Mouse (Mus musculus): ENCODE results near the gene Oas1c. TPM values are rescaled to one million over a fixed set of nuclear protein-coding genes. Genes with fewer than 3 reads are reported as not detected.

The Oas1c gene
- polyA plus RNA-seq, 1 experiment from 2014 or later: 0.32 TPM

DNA sequence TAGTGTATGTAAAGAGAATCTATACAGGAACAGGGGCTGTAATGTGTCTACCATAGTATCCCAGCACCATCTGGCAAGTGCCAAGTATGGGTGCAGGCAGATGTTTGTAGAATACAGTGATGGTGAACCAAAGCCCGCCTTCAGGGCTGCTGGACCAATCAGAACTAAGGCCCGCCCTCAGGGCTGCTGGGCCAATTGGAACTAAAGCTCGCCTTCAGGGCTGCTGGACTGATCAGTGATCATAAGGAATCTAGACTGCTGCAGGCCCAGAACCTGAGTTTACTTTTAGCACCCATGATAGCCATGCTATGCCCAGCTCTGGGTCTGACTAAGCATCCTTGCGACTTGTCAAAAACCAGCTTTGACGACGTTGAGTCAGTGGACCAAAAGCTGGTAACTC is 50.4 kb downstream of the Oas1c start:
- H3K27ac ChIP-seq (ENCODE audit: low read length): no peak overlapping the region
- no peak overlapping the region for H3K4me3 ChIP-seq (ENCODE audit: low read length)
- no peaks in the 10 kb centered on the region for H3K4me1 ChIP-seq (ENCODE audit: insufficient read depth, low read length)
- no peak overlapping the region for H3K9ac ChIP-seq (replicated peaks; ENCODE audit: low read length)
- H3K27me3 ChIP-seq (ENCODE audit: insufficient read depth, low read length): no peaks in the 10 kb centered on the region
- H3K36me3 ChIP-seq (ENCODE audit: insufficient read depth, low read length): no peaks in the 10 kb centered on the region
- 24% methylated on average over 6 of the region's 6 CpGs for WGBS
- H3K4me2 ChIP-seq (replicated peaks; ENCODE audit: low read depth, low read length): no peak overlapping the region
- ATAC-seq (ENCODE audit: low FRiP score, low TSS enrichment): no peak
- no peaks in the 10 kb centered on the region for H3K9me3 ChIP-seq (ENCODE audit: low read length)

DNA sequence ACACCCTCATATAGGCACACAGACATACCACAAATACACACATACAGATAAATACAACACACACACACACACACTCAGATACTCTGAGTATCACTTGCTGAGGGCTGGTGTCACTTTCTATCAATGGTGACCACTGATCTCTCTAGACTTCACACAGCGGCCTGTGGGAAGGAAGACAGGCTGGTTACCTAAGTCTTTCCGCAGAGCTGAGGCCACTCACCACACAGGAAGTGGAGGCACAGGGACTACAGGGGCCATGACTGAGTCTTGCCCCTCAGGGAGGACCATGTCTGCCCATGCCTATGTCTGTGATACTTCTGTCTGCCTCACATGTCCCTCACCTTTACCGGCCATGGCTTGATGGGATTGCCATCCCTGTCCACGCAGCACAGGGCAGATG is 58.1 kb downstream of the Oas1c start:
- ATAC-seq (ENCODE audit: low FRiP score, low TSS enrichment): no peak
- no peak overlapping the region for H3K4me2 ChIP-seq (replicated peaks; ENCODE audit: low read depth, low read length)
- H3K27me3 ChIP-seq (ENCODE audit: insufficient read depth, low read length): no peaks in the 10 kb centered on the region
- no peak overlapping the region for H3K27ac ChIP-seq (ENCODE audit: low read length)
- no peak overlapping the region for H3K4me3 ChIP-seq (ENCODE audit: low read length)
- H3K9ac ChIP-seq (replicated peaks; ENCODE audit: low read length): no peak overlapping the region
- WGBS: 84% methylated on average over 4 of the region's 4 CpGs
- no peaks in the 10 kb centered on the region for H3K9me3 ChIP-seq (ENCODE audit: low read length)
- no peaks in the 10 kb centered on the region for H3K4me1 ChIP-seq (ENCODE audit: insufficient read depth, low read length)
- H3K36me3 ChIP-seq (ENCODE audit: insufficient read depth, low read length): no peaks in the 10 kb centered on the region

DNA sequence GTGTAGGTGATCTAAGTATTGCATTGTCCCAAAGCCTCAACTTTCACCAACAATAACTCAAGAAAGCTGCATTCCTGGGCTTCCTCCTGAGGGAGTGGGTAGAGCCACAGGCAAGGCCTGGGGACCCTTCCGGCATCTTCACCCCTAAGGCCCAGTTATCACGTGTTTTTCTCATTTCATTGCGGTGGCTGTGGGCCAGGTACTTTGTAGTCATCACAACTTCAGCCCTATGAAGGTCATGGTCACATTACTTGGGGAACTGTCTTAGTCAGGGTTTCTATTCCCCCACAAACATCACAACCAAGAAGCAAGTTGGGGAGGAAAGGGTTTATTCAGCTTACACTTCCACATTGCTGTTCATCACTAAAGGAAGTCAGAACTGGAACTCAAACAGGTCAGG is 59.5 kb downstream of the Oas1c start:
- H3K9me3 ChIP-seq (ENCODE audit: low read length): no peaks in the 10 kb centered on the region
- no peaks in the 10 kb centered on the region for H3K27me3 ChIP-seq (ENCODE audit: insufficient read depth, low read length)
- no peaks in the 10 kb centered on the region for H3K4me1 ChIP-seq (ENCODE audit: insufficient read depth, low read length)
- ATAC-seq (ENCODE audit: low FRiP score, low TSS enrichment): no peak
- H3K27ac ChIP-seq (ENCODE audit: low read length): no peak overlapping the region
- 78% methylated on average over 3 of the region's 3 CpGs for WGBS
- no peak overlapping the region for H3K9ac ChIP-seq (replicated peaks; ENCODE audit: low read length)
- no peak overlapping the region for H3K4me3 ChIP-seq (ENCODE audit: low read length)
- no peaks in the 10 kb centered on the region for H3K36me3 ChIP-seq (ENCODE audit: insufficient read depth, low read length)
- no peak overlapping the region for H3K4me2 ChIP-seq (replicated peaks; ENCODE audit: low read depth, low read length)

DNA sequence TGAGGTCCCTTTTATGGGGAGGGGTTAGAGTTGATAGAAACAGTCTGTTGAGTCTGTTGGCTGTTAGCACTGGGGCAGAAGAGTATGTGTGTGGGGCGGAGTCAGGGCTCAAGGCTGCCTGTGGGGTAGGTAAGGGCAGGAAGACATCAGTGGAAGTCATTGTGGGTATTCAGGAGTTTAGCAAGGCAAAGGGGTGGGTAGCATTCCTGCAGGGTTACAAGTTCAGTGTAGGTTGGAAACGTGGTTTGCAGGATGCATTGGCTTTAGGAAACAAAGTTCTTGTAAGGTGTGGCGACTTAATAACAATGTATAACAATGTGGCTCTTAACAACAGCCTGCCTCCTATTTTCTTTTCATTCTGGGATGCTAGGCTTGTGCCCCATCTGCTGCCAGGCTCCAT is 61.1 kb downstream of the Oas1c start:
- 80% methylated on average over 3 of the region's 3 CpGs for WGBS
- H3K27ac ChIP-seq (ENCODE audit: low read length): no peak overlapping the region
- no peak for ATAC-seq (ENCODE audit: low FRiP score, low TSS enrichment)

More for the DNA sequence above, 61.1 kb downstream of the Oas1c start:
- H3K9me3 ChIP-seq (ENCODE audit: low read length): no peaks in the 10 kb centered on the region
- H3K36me3 ChIP-seq (ENCODE audit: insufficient read depth, low read length): no peaks in the 10 kb centered on the region
- H3K27me3 ChIP-seq (ENCODE audit: insufficient read depth, low read length): no peaks in the 10 kb centered on the region
- no peaks in the 10 kb centered on the region for H3K4me1 ChIP-seq (ENCODE audit: insufficient read depth, low read length)
- H3K4me2 ChIP-seq (replicated peaks; ENCODE audit: low read depth, low read length): no peak overlapping the region
- H3K9ac ChIP-seq (replicated peaks; ENCODE audit: low read length): no peak overlapping the region
- no peak overlapping the region for H3K4me3 ChIP-seq (ENCODE audit: low read length)

Small RNA genes within 50 kb of the gene (microRNA-seq; reads per million reads assigned to microRNA genes)
- gene Gm22907: not detected

Other genes with a start within 250 kb of the Oas1c start
- gene Tpcn1, start 223.8 kb downstream of the Oas1c start, polyA plus RNA-seq (2015; fragmentation: Nextera tagmentation; extraction: Ambion mirVana): 30.6 and 34.1 TPM in 2 replicates
- 1.5 TPM in 2 replicates for gene Iqcd, start 223.5 kb downstream of the Oas1c start, polyA plus RNA-seq (2015; fragmentation: Nextera tagmentation; extraction: Ambion mirVana)
- gene Rita1, start 199.9 kb downstream of the Oas1c start, polyA plus RNA-seq (2015; fragmentation: Nextera tagmentation; extraction: Ambion mirVana): 18.0 and 18.4 TPM in 2 replicates
- 53.7 and 54.8 TPM in 2 replicates for gene Ddx54, start 199.8 kb downstream of the Oas1c start, polyA plus RNA-seq (2015; fragmentation: Nextera tagmentation; extraction: Ambion mirVana)
- not detected in 2 replicates for gene Cfap73, start 178.3 kb downstream of the Oas1c start, polyA plus RNA-seq (2015; fragmentation: Nextera tagmentation; extraction: Ambion mirVana)
- 0.66 and 0.70 TPM in 2 replicates for gene Rasal1, start 163.7 kb downstream of the Oas1c start, polyA plus RNA-seq (2015; fragmentation: Nextera tagmentation; extraction: Ambion mirVana)
- 5.4 and 7.9 TPM in 2 replicates for gene Dtx1, start 100.6 kb downstream of the Oas1c start, polyA plus RNA-seq (2015; fragmentation: Nextera tagmentation; extraction: Ambion mirVana)
- 0.44 and 0.51 TPM in 2 replicates for gene Oas2, start 62.7 kb downstream of the Oas1c start, polyA plus RNA-seq (2015; fragmentation: Nextera tagmentation; extraction: Ambion mirVana)
- 0.09 and 0.11 TPM in 2 replicates for gene Oas3, start 34.9 kb downstream of the Oas1c start, polyA plus RNA-seq (2015; fragmentation: Nextera tagmentation; extraction: Ambion mirVana)
- not detected in 2 replicates for gene Oas1e, start 17.0 kb downstream of the Oas1c start, polyA plus RNA-seq (2015; fragmentation: Nextera tagmentation; extraction: Ambion mirVana)
- 0.21 TPM in 1 of 2 replicates, not detected in the other for gene Oas1f, start 34.9 kb upstream of the Oas1c start, polyA plus RNA-seq (2015; fragmentation: Nextera tagmentation; extraction: Ambion mirVana)
- gene Oas1h, start 48.9 kb upstream of the Oas1c start, polyA plus RNA-seq (2015; fragmentation: Nextera tagmentation; extraction: Ambion mirVana): not detected in 2 replicates
- 0.46 and 0.58 TPM in 2 replicates for gene Oas1g, start 75.1 kb upstream of the Oas1c start, polyA plus RNA-seq (2015; fragmentation: Nextera tagmentation; extraction: Ambion mirVana)
- gene Oas1a, start 95.0 kb upstream of the Oas1c start, polyA plus RNA-seq (2015; fragmentation: Nextera tagmentation; extraction: Ambion mirVana): 1.8 and 2.3 TPM in 2 replicates
- not detected in 2 replicates for gene Oas1d, start 102.0 kb upstream of the Oas1c start, polyA plus RNA-seq (2015; fragmentation: Nextera tagmentation; extraction: Ambion mirVana)
- 0.05 and 0.08 TPM in 2 replicates for gene Rph3a, start 197.6 kb upstream of the Oas1c start, polyA plus RNA-seq (2015; fragmentation: Nextera tagmentation; extraction: Ambion mirVana)

Measured in kidney, embryonic 16.5 days (tissue).